In the genomic region with DNA sequence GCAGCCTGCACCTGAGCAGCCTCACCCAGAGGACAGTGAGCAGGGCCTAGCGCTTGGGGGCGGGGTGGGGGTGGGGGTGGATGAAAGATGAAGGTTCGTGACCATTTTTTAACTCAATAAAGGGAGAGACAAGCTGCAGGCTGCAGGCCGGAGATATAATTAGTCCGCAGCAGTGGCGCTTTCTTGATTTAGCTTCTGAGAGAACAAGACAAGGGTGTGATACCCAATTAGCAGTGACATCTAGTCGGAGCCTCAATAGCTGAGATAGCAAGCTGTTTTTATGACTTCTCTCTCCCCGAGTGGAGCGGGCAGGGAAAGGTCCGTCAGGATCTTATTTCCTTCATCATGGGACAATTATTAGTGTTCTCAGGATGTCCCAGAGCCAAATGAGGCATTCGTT, we compare ENCODE assay signal across 13 mouse cellular contexts. TPM values are rescaled to one million over a fixed set of nuclear protein-coding genes. Genes with fewer than 3 reads are reported as not detected.
DNase-seq lines count a peak whose midpoint lies in the region; ATAC-seq lines count a peak whose summit lies in the region.
"Had no signal": no experiment of that assay in that cellular context is flagged by ENCODE, and none has a peak within 500 bp of the region (broad histone marks: within the 10 kb centered on the region; RNA-seq: fewer than 3 reads in every experiment).

No protein-coding gene starts in this region.

- 0 out of 2 replicates have a peak overlapping the region, but pooled peaks have one; percentile 11 for H3K4me2 ChIP-seq in heart, embryonic 15.5 days
- peak overlapping the region; percentile 34 for H3K4me2 ChIP-seq in forebrain, embryonic 16.5 days (ENCODE audit: low read length)
- H3K4me2 ChIP-seq in intestine, embryonic 16.5 days (ENCODE audit: low read depth, low read length), result peak overlapping the region; percentile 27; the same call in 1 of the 2 replicates
- peak overlapping the region; percentile 23 for H3K4me2 ChIP-seq in neural tube, embryonic 14.5 days (ENCODE audit: low read depth, low read length)
- H3K4me2 ChIP-seq: embryonic facial prominence, embryonic 13.5 days; limb, embryonic 13.5 days had no signal

- WGBS in heart, embryonic 15.5 days, result 40% methylated on average over 11 of the region's 11 CpGs
- 42% methylated on average over 11 of the region's 11 CpGs for WGBS in heart, embryonic 10.5 days
- WGBS in forebrain, embryonic 16.5 days, result 15% methylated on average over 11 of the region's 11 CpGs
- 45% methylated on average over 11 of the region's 11 CpGs for WGBS in intestine, embryonic 16.5 days
- 19% methylated on average over 11 of the region's 11 CpGs for WGBS in neural tube, embryonic 14.5 days

- DNase-seq in heart, embryonic 10.5 days (ENCODE audit: low spot score), result no peak
- DNase-seq in right cerebral cortex, adult 2 months (ENCODE audit: low spot score in 2 of 2), result no peak
- no peak for DNase-seq in kidney, adult 11 months
- DNase-seq in gastrocnemius, adult 18-20 months (ENCODE audit: low spot score), result no peak
- DNase-seq: layer of hippocampus, adult 9-11 months; lung, adult 2 months had no signal

- H3K36me3 ChIP-seq in heart, embryonic 15.5 days, result no peaks in the 10 kb centered on the region
- H3K36me3 ChIP-seq in heart, embryonic 10.5 days, result no peaks in the 10 kb centered on the region
- no peaks in the 10 kb centered on the region for H3K36me3 ChIP-seq in forebrain, embryonic 16.5 days (ENCODE audit: control insufficient read depth, insufficient read depth)
- no peaks in the 10 kb centered on the region for H3K36me3 ChIP-seq in intestine, embryonic 16.5 days (ENCODE audit: control insufficient read depth, insufficient read depth, low read length)
- no peaks in the 10 kb centered on the region for H3K36me3 ChIP-seq in neural tube, embryonic 14.5 days (ENCODE audit: control insufficient read depth, insufficient read depth, low read length)
- H3K36me3 ChIP-seq: embryonic facial prominence, embryonic 13.5 days; limb, embryonic 13.5 days had no signal

- H3K4me1 ChIP-seq in heart, embryonic 15.5 days (replicated peaks), result peaks cover 40% of the 10 kb centered on the region
- H3K4me1 ChIP-seq in heart, embryonic 10.5 days, result peaks cover 64% of the 10 kb centered on the region
- peaks cover 92% of the 10 kb centered on the region for H3K4me1 ChIP-seq in forebrain, embryonic 16.5 days (replicated peaks; ENCODE audit: control insufficient read depth, insufficient read depth, low read length)
- H3K4me1 ChIP-seq in intestine, embryonic 16.5 days (ENCODE audit: control insufficient read depth, insufficient read depth, low read length), result peaks cover 57% of the 10 kb centered on the region
- H3K4me1 ChIP-seq in neural tube, embryonic 14.5 days (ENCODE audit: control insufficient read depth, insufficient read depth, low read length), result peaks cover 81% of the 10 kb centered on the region

- no peak overlapping the region for H3K4me3 ChIP-seq in heart, embryonic 15.5 days
- H3K4me3 ChIP-seq in heart, embryonic 10.5 days, result no peak overlapping the region
- no peak overlapping the region for H3K4me3 ChIP-seq in forebrain, embryonic 16.5 days (replicated peaks; ENCODE audit: low read length)
- 0 out of 2 replicates have a peak overlapping the region, but pooled peaks have one; percentile 9 for H3K4me3 ChIP-seq in intestine, embryonic 16.5 days (ENCODE audit: low read length)
- H3K4me3 ChIP-seq in neural tube, embryonic 14.5 days (ENCODE audit: low read depth, low read length), result no peak overlapping the region
- H3K4me3 ChIP-seq: embryonic facial prominence, embryonic 13.5 days; limb, embryonic 13.5 days; megakaryocyte, embryonic 14.5 days had no signal

- peaks cover 36% of the 10 kb centered on the region for H3K27me3 ChIP-seq in heart, embryonic 15.5 days
- H3K27me3 ChIP-seq in heart, embryonic 10.5 days (ENCODE audit: insufficient read depth, poor library complexity, severe bottlenecking), result peaks cover 61% of the 10 kb centered on the region
- H3K27me3 ChIP-seq in forebrain, embryonic 16.5 days (replicated peaks; ENCODE audit: control insufficient read depth, insufficient read depth, low read length), result peaks cover 32% of the 10 kb centered on the region
- H3K27me3 ChIP-seq in intestine, embryonic 16.5 days (replicated peaks; ENCODE audit: control insufficient read depth, insufficient read depth, low read length), result no peaks in the 10 kb centered on the region; the same call in 1 of the 2 replicates
- no peaks in the 10 kb centered on the region for H3K27me3 ChIP-seq in neural tube, embryonic 14.5 days (ENCODE audit: control insufficient read depth, insufficient read depth, low read length)

- peak overlapping the region; percentile 10; the same call in 1 of the 2 replicates for H3K27ac ChIP-seq in heart, embryonic 15.5 days
- H3K27ac ChIP-seq in heart, embryonic 10.5 days, result no peak overlapping the region
- H3K27ac ChIP-seq in forebrain, embryonic 16.5 days (ENCODE audit: low read length), result no peak overlapping the region
- H3K27ac ChIP-seq in intestine, embryonic 16.5 days (ENCODE audit: low read length), result peak overlapping the region; percentile 13
- H3K27ac ChIP-seq in neural tube, embryonic 14.5 days (ENCODE audit: low read depth, low read length), result peak overlapping the region; percentile 60; the same call in 1 of the 2 replicates
- H3K27ac ChIP-seq: embryonic facial prominence, embryonic 13.5 days; limb, embryonic 13.5 days had no signal

- ATAC-seq in heart, embryonic 15.5 days (replicated peaks; ENCODE audit: insufficient number of reproducible peaks, insufficient read depth, low FRiP score, low read depth), result no peak
- no peak for ATAC-seq in forebrain, embryonic 16.5 days
- ATAC-seq in intestine, embryonic 16.5 days, result no peak
- ATAC-seq in neural tube, embryonic 14.5 days (ENCODE audit: low read depth), result no peak

- H3K9ac ChIP-seq in heart, embryonic 15.5 days, result no peak overlapping the region
- no peak overlapping the region for H3K9ac ChIP-seq in forebrain, embryonic 16.5 days (replicated peaks; ENCODE audit: low read depth, low read length)
- no peak overlapping the region; the same call in 1 of the 2 replicates for H3K9ac ChIP-seq in intestine, embryonic 16.5 days (ENCODE audit: low read depth, low read length)
- H3K9ac ChIP-seq in neural tube, embryonic 14.5 days (replicated peaks; ENCODE audit: low read depth, low read length), result 0 out of 2 replicates have a peak overlapping the region, but pooled peaks have one; percentile 26
- H3K9ac ChIP-seq: embryonic facial prominence, embryonic 13.5 days; limb, embryonic 13.5 days had no signal

- H3K9me3 ChIP-seq in heart, embryonic 15.5 days (replicated peaks), result no peaks in the 10 kb centered on the region
- H3K9me3 ChIP-seq in heart, embryonic 10.5 days, result no peaks in the 10 kb centered on the region
- H3K9me3 ChIP-seq in forebrain, embryonic 16.5 days (ENCODE audit: control insufficient read depth, low read length), result no peaks in the 10 kb centered on the region
- H3K9me3 ChIP-seq in intestine, embryonic 16.5 days (ENCODE audit: control insufficient read depth, low read length), result no peaks in the 10 kb centered on the region
- no peaks in the 10 kb centered on the region for H3K9me3 ChIP-seq in neural tube, embryonic 14.5 days (ENCODE audit: control insufficient read depth, low read length)
- H3K9me3 ChIP-seq: embryonic facial prominence, embryonic 13.5 days; limb, embryonic 13.5 days; megakaryocyte, embryonic 14.5 days had no signal

RNA-seq across cellular contexts. Expression of a gene that starts 7.2 kb away (rescaled TPM):
- polyA plus RNA-seq in heart, embryonic 15.5 days (2015; fragmentation: Nextera tagmentation; extraction: Ambion mirVana), result 0.74 and 1.6 TPM in 2 replicates
- polyA plus RNA-seq in heart, embryonic 10.5 days (2016; fragmentation: Nextera tagmentation; extraction: Ambion mirVana), result 0.60 and 1.5 TPM in 2 replicates
- 4.3 and 4.4 TPM in 2 replicates for polyA plus RNA-seq in forebrain, embryonic 16.5 days (2015; fragmentation: Nextera tagmentation; extraction: Ambion mirVana)
- polyA plus RNA-seq in intestine, embryonic 16.5 days (2015; fragmentation: Nextera tagmentation; extraction: Ambion mirVana), result 3.9 and 5.8 TPM in 2 replicates
- 5.3 and 7.0 TPM in 2 replicates for polyA plus RNA-seq in neural tube, embryonic 14.5 days (2014; fragmentation: Nextera tagmentation; extraction: Ambion mirVana)
- total RNA-seq in gastrocnemius, adult 18-20 months (2021), result under 1 TPM; 0.33 to 0.66 TPM

Comparison
In these comparisons a context has a peak if more than half of its experiments do, and no peak if none do; other contexts are left out.
1. H3K27ac ChIP-seq: peak in heart, embryonic 15.5 days (single experiment), intestine, embryonic 16.5 days (single experiment) and neural tube, embryonic 14.5 days (single experiment); none in heart, embryonic 10.5 days (single experiment) and forebrain, embryonic 16.5 days (single experiment).
2. Peak in every context shown above with its lines, with median percentiles within 50 percentile points of each other: H3K4me2 ChIP-seq.